Mouse (Mus musculus) CH12F3 (cell line): ENCODE results near the gene Pcgf6.

Experiments
- in situ Hi-C: fragments of 300-500 bp; cut with MboI; formaldehyde crosslinking; loops from 2 replicates; pipeline ENCODE4 v1.14.3; 2020; ENCODE audit warnings: low sequenced_read_pairs

Pcgf6 gene

GRCm38 (mm10) chr19:47050271-47051032, at the start of gene Pcgf6:
TSS of gene Pcgf6 (minus strand) at chr19:47050906.
- in situ Hi-C loops: no loop called here

GRCm38 (mm10) chr19:47090550-47091156, 39.9 kb upstream of the Pcgf6 start, which contains the start of the genes Usmg5 and Pdcd11:
TSS of gene Usmg5 (minus strand) at chr19:47090647.
TSS of gene Pdcd11 (plus strand) at chr19:47090768.
- in situ Hi-C loops: no loop called here

- in situ Hi-C loops: no loop called here
Measured at GRCm38 (mm10) chr19:47089718-47090525, 39.2 kb upstream of the Pcgf6 start.

GRCm38 (mm10) chr19:47088226-47088625, 37.5 kb upstream of the Pcgf6 start:
- in situ Hi-C loops: no loop called here

GRCm38 (mm10) chr19:47067924-47068611, 17.4 kb upstream of the Pcgf6 start:
- in situ Hi-C loops: no loop called here

- in situ Hi-C loops: no loop called here
Measured at GRCm38 (mm10) chr19:47067096-47067882, 16.6 kb upstream of the Pcgf6 start, which contains the start of gene Taf5. TSS of gene Taf5 (plus strand) at chr19:47067746.

GRCm38 (mm10) chr19:47065860-47066259, 15.2 kb upstream of the Pcgf6 start:
- in situ Hi-C loops: no loop called here

GRCm38 (mm10) chr19:47057684-47058083, 7.0 kb upstream of the Pcgf6 start:
- in situ Hi-C loops: no loop called here

GRCm38 (mm10) chr19:47053471-47053870, 2.8 kb upstream of the Pcgf6 start:
- in situ Hi-C loops: no loop called here

- in situ Hi-C loops: no loop called here
Measured at GRCm38 (mm10) chr19:47052927-47053326, 2.2 kb upstream of the Pcgf6 start.

- in situ Hi-C loops: no loop called here
Measured at GRCm38 (mm10) chr19:47049840-47050239, 866 bp downstream of the Pcgf6 start.

GRCm38 (mm10) chr19:47049061-47049460, 1.6 kb downstream of the Pcgf6 start:
- in situ Hi-C loops: no loop called here

- in situ Hi-C loops: no loop called here
Measured at GRCm38 (mm10) chr19:47047236-47047833, 3.4 kb downstream of the Pcgf6 start.

GRCm38 (mm10) chr19:47046343-47046742, 4.4 kb downstream of the Pcgf6 start:
- in situ Hi-C loops: no loop called here

- in situ Hi-C loops: no loop called here
Measured at GRCm38 (mm10) chr19:47043608-47044007, 7.1 kb downstream of the Pcgf6 start.

GRCm38 (mm10) chr19:47040720-47041473, 9.8 kb downstream of the Pcgf6 start:
- in situ Hi-C loops: no loop called here

- in situ Hi-C loops: no loop called here
Measured at GRCm38 (mm10) chr19:47036596-47036995, 14.1 kb downstream of the Pcgf6 start.

- in situ Hi-C loops: no loop called here
Measured at GRCm38 (mm10) chr19:47034916-47035315, 15.8 kb downstream of the Pcgf6 start.

GRCm38 (mm10) chr19:47031770-47032169, 18.9 kb downstream of the Pcgf6 start:
- in situ Hi-C loops: no loop called here
